Mouse (Mus musculus) stomach, postnatal 0 days (tissue): ENCODE measurements around the gene Irgc1. TPM values are rescaled to one million over a fixed set of nuclear protein-coding genes. Genes with fewer than 3 reads are reported as not detected.

Source experiments
- ATAC-seq: fragments of 200-750 bp; cut with Nextera tagmentation; 2 replicates; pipeline ENCODE4 v1.8.0; 2017; ENCODE audit not compliant: low FRiP score, low TSS enrichment
- DNase-seq: peaks from one replicate; pipeline ENCODE4 v3.0.0-alpha.2; 2016; ENCODE audit warnings: low spot score
- H3K27ac ChIP-seq: fragments of 300-500 bp; sonication (generic); replicated peaks from 2 replicates; pipeline ENCODE4 v1.5.1; 2014; ENCODE audit warnings: mild to moderate bottlenecking, control low read depth
- H3K27me3 ChIP-seq: fragments of 300-500 bp; sonication (generic); 2 replicates; pipeline ENCODE4 v1.6.1; 2014; ENCODE audit warnings: low read length; ENCODE audit not compliant: control insufficient read depth, insufficient read depth
- H3K36me3 ChIP-seq: fragments of 300-500 bp; sonication (generic); 2 replicates; pipeline ENCODE4 v1.6.1; 2014; ENCODE audit warnings: low read length, mixed read lengths; ENCODE audit not compliant: control insufficient read depth, insufficient read depth
- H3K4me1 ChIP-seq: fragments of 300-500 bp; sonication (generic); replicated peaks from 2 replicates; pipeline ENCODE4 v1.6.1; 2014; ENCODE audit warnings: antibody characterized with exemption; ENCODE audit not compliant: control insufficient read depth, insufficient read depth
- H3K4me2 ChIP-seq: fragments of 300-500 bp; sonication (generic); replicated peaks from 2 replicates; pipeline ENCODE4 v1.6.1; 2014; ENCODE audit warnings: low read depth, mild to moderate bottlenecking, control low read depth, moderate library complexity
- H3K4me3 ChIP-seq: fragments of 300-500 bp; sonication (generic); 2 replicates; pipeline ENCODE4 v1.5.1; 2014; ENCODE audit warnings: low read depth, low read length, control low read depth
- H3K9ac ChIP-seq: fragments of 300-500 bp; sonication (generic); 2 replicates; pipeline ENCODE4 v1.6.1; 2014; ENCODE audit warnings: mild to moderate bottlenecking, low read length, control low read depth, mixed read lengths
- H3K9me3 ChIP-seq: fragments of 300-500 bp; sonication (generic); 2 replicates; pipeline ENCODE4 v1.6.1; 2016; ENCODE audit warnings: low read length; ENCODE audit not compliant: control insufficient read depth
- CTCF ChIP-seq: IDR thresholded peaks from 2 replicates; pipeline ENCODE4 v1.5.1; 2016; ENCODE audit warnings: antibody characterized with exemption, low read depth, mild to moderate bottlenecking, moderate library complexity
- EP300 ChIP-seq: optimal IDR thresholded peaks from 2 replicates; pipeline ENCODE3; 2016; ENCODE audit warnings: antibody characterized with exemption
- WGBS: fragments of 180-500 bp; shearing (Covaris S2); extraction: QIAGEN DNeasy Blood & Tissue Kit; methylation state at CpG from one replicate; pipeline ENCODE4 v1.1.7; 2014; 5-methylcytosine and 5-hydroxymethylcytosine counted together
- polyA plus RNA-seq: library from polyadenylated mRNA; unstranded; fragments of >200 nt; fragmentation: Nextera tagmentation; extraction: Ambion mirVana; gene quantifications from 2 replicates; pipeline ENCODE4 v1.2.1, GENCODE M21; 2015

The Irgc1 gene
- polyA plus RNA-seq, 1 experiment from 2014 or later: 0.05 TPM

GRCm38 (mm10) chr7:24437981-24438380, 14.1 kb downstream of the Irgc1 start:
- no peaks in the 10 kb centered on the region for H3K4me1 ChIP-seq
- peak overlapping the region; percentile 53 for H3K27ac ChIP-seq
- no peak overlapping the region for H3K4me3 ChIP-seq
- no peak for ATAC-seq
- WGBS: 46% methylated on average over 10 of the region's 10 CpGs
- H3K9ac ChIP-seq: no peak overlapping the region
- TF ChIP-seq CTCF: no peak
- TF ChIP-seq EP300: no peak
- H3K9me3 ChIP-seq: no peaks in the 10 kb centered on the region
- no peaks in the 10 kb centered on the region for H3K27me3 ChIP-seq
- no peak overlapping the region for H3K4me2 ChIP-seq
- no peaks in the 10 kb centered on the region for H3K36me3 ChIP-seq
- no peak for DNase-seq

- H3K9ac ChIP-seq: no peak overlapping the region
- DNase-seq (no peak), ATAC-seq (no peak)
- H3K4me1 ChIP-seq: no peaks in the 10 kb centered on the region
- H3K27ac ChIP-seq: no peak overlapping the region
- H3K27me3 ChIP-seq: no peaks in the 10 kb centered on the region
- no peak overlapping the region for H3K4me3 ChIP-seq
- TF ChIP-seq EP300 (no peak), CTCF (no peak)
- no peaks in the 10 kb centered on the region for H3K36me3 ChIP-seq
- H3K4me2 ChIP-seq: no peak overlapping the region
- H3K9me3 ChIP-seq: peaks cover 2% of the 10 kb centered on the region; the same call in 1 of the 2 replicates
- 79% methylated on average over 5 of the region's 5 CpGs for WGBS
Observed at GRCm38 (mm10) chr7:24435305-24435704, 16.8 kb downstream of the Irgc1 start.

- no peaks in the 10 kb centered on the region for H3K36me3 ChIP-seq
- no peak overlapping the region for H3K4me2 ChIP-seq
- ATAC-seq (no peak), DNase-seq (no peak)
- H3K9me3 ChIP-seq: peaks cover 2% of the 10 kb centered on the region; the same call in 1 of the 2 replicates
- H3K4me3 ChIP-seq: no peak overlapping the region
- TF ChIP-seq EP300: no peak
- no peak overlapping the region for H3K9ac ChIP-seq
- H3K27ac ChIP-seq: no peak overlapping the region
- 40% methylated on average over 11 of the region's 11 CpGs for WGBS
- no peaks in the 10 kb centered on the region for H3K27me3 ChIP-seq
- no peaks in the 10 kb centered on the region for H3K4me1 ChIP-seq
Observed at GRCm38 (mm10) chr7:24431713-24432112, 20.4 kb downstream of the Irgc1 start.

- 94% methylated on average over 15 of the region's 15 CpGs for WGBS
- no peak overlapping the region for H3K4me2 ChIP-seq
- TF ChIP-seq EP300: no peak
- H3K4me1 ChIP-seq: no peaks in the 10 kb centered on the region
- no peak overlapping the region for H3K4me3 ChIP-seq
- no peak overlapping the region for H3K27ac ChIP-seq
- DNase-seq (no peak), ATAC-seq (peak; percentile 60)
- no peak overlapping the region for H3K9ac ChIP-seq
- no peaks in the 10 kb centered on the region for H3K36me3 ChIP-seq
- no peaks in the 10 kb centered on the region for H3K27me3 ChIP-seq
- peaks cover 2% of the 10 kb centered on the region; the same call in 1 of the 2 replicates for H3K9me3 ChIP-seq
Observed at GRCm38 (mm10) chr7:24430551-24431345, 21.3 kb downstream of the Irgc1 start.

GRCm38 (mm10) chr7:24429413-24430112, 22.5 kb downstream of the Irgc1 start:
- H3K27ac ChIP-seq: peak overlapping the region; percentile 56

GRCm38 (mm10) chr7:24428725-24429124, 23.4 kb downstream of the Irgc1 start:
- DNase-seq: no peak
- Histone ChIP-seq H3K36me3 (no peaks in the 10 kb centered on the region), H3K27ac (no peak overlapping the region), H3K9ac (no peak overlapping the region), H3K4me3 (no peak overlapping the region), H3K9me3 (peaks cover 2% of the 10 kb centered on the region; the same call in 1 of the 2 replicates), H3K4me2 (no peak overlapping the region), H3K27me3 (no peaks in the 10 kb centered on the region), H3K4me1 (no peaks in the 10 kb centered on the region)
- TF ChIP-seq CTCF (no peak), EP300 (no peak)
- 86% methylated on average over 5 of the region's 5 CpGs for WGBS
- no peak for ATAC-seq

More at GRCm38 (mm10) chr7:24429413-24430112, 22.5 kb downstream of the Irgc1 start:
- TF ChIP-seq EP300 (no peak), CTCF (no peak)
- 53% methylated on average over 16 of the region's 16 CpGs for WGBS
- no peak overlapping the region for H3K9ac ChIP-seq
- no peaks in the 10 kb centered on the region for H3K27me3 ChIP-seq
- H3K9me3 ChIP-seq: peaks cover 2% of the 10 kb centered on the region; the same call in 1 of the 2 replicates
- DNase-seq (no peak), ATAC-seq (no peak)
- no peaks in the 10 kb centered on the region for H3K4me1 ChIP-seq
- no peak overlapping the region for H3K4me3 ChIP-seq
- no peaks in the 10 kb centered on the region for H3K36me3 ChIP-seq
- H3K4me2 ChIP-seq: no peak overlapping the region
